Mouse (Mus musculus) bone marrow macrophage, adult 2 months (primary cell): ENCODE measurements around the gene Rnase13.

Experiments
- CTCF ChIP-seq: IDR thresholded peaks from 2 replicates; pipeline ENCODE4 v1.5.1; 2012; ENCODE audit warnings: low read depth, mild to moderate bottlenecking, low read length, moderate library complexity
- POLR2A ChIP-seq: IDR thresholded peaks from 2 replicates; pipeline ENCODE4 v1.6.1; 2012; ENCODE audit warnings: mild to moderate bottlenecking, low read depth, low read length, borderline replicate concordance

GRCm38 (mm10) chr14:51929968-51930367, 7.4 kb upstream of the Rnase13 start:
- no peak for TF ChIP-seq CTCF
- TF ChIP-seq POLR2A: no peak
